Mouse (Mus musculus) T-helper 17 cell (primary cell): ENCODE data around the gene Eno2.

Experiments used
- in situ Hi-C, 2 experiments: fragments of 300-600 bp; cut with MboI, MseI; formaldehyde crosslinking; loops; 1 replicate in 1 of 2; 2 replicates in 1 of 2; pipeline ENCODE4 v1.15.1; 2025; ENCODE audit warnings: high pct_unique_total_duplicates in 2 of 2

Gene Eno2

GRCm38 (mm10) chr6:124717968-124718367 lies 51.5 kb downstream of the Eno2 start:
- in situ Hi-C loops = loop anchor here in 1 of 2 experiments (5.0 kb wide), 1 partner anchor 44 kb away; no protein-coding TSS in a partner anchor

- in situ Hi-C loops = loop anchor here in 1 of 2 experiments (5.0 kb wide), 1 partner anchor 45 kb away; no protein-coding TSS in a partner anchor
Measured at GRCm38 (mm10) chr6:124716864-124717490, 52.5 kb downstream of the Eno2 start.

GRCm38 (mm10) chr6:124712918-124713317 lies 56.6 kb downstream of the Eno2 start:
- in situ Hi-C loops = loop anchor here in 1 of 2 experiments (5.0 kb wide), 1 partner anchor 44 kb away; the partner anchor contains the start of genes Atn1 and Gm45234

- in situ Hi-C loops = loop anchor here in 1 of 2 experiments (5.0 kb wide), 1 partner anchor 45 kb away; the partner anchor contains the start of genes Atn1 and Gm45234
Measured at GRCm38 (mm10) chr6:124711824-124712782, 57.4 kb downstream of the Eno2 start, which contains the start of the genes Emg1 and Phb2. Emg1 (minus strand) TSS chr6:124712178. Phb2 (plus strand) TSS chr6:124712336.
